Mouse (Mus musculus): ENCODE results near the gene Speer4f2. TPM values are rescaled to one million over a fixed set of nuclear protein-coding genes. Genes with fewer than 3 reads are reported as not detected.
"Not testable (repeated sequence)": the region's sequence is repeated elsewhere in the genome, so short reads cannot be mapped to it uniquely, and the experiment has no call there.

Speer4f2 gene
- not detected in 2 replicates for polyA plus RNA-seq (2016; fragmentation: Nextera tagmentation; extraction: Ambion mirVana)

GRCm38 (mm10) chr5:17372880-17373279 lies at the start of gene Speer4f2:
Gene Speer4f2, plus strand, starts transcription at chr5:17373180.
- H3K36me3 ChIP-seq (replicated peaks): not testable (repeated sequence)

GRCm38 (mm10) chr5:17328946-17329566 lies 43.9 kb upstream of the Speer4f2 start:
- Histone ChIP-seq H3K36me3 (replicated peaks) (no peaks in the 10 kb centered on the region), H3K4me1 (no peaks in the 10 kb centered on the region), H3K27ac (no peak overlapping the region), H3K4me3 (no peak overlapping the region), H3K9me3 (no peaks in the 10 kb centered on the region), H3K27me3 (ENCODE audit: poor library complexity, severe bottlenecking) (no peaks in the 10 kb centered on the region)
- WGBS: 78% methylated on average over 2 of the region's 2 CpGs
- DNase-seq (ENCODE audit: extremely low spot score, low spot score): no peak

More at GRCm38 (mm10) chr5:17372880-17373279, at the start of gene Speer4f2:
- H3K27ac ChIP-seq; H3K9me3 ChIP-seq; H3K4me3 ChIP-seq; H3K4me1 ChIP-seq; H3K27me3 ChIP-seq (ENCODE audit: poor library complexity, severe bottlenecking); DNase-seq (ENCODE audit: extremely low spot score, low spot score): not testable (repeated sequence)
- WGBS: 81% methylated on average over 1 of the region's 1 CpGs

- Histone ChIP-seq H3K27ac (no peak overlapping the region), H3K36me3 (replicated peaks) (no peaks in the 10 kb centered on the region), H3K27me3 (ENCODE audit: poor library complexity, severe bottlenecking) (no peaks in the 10 kb centered on the region), H3K9me3 (no peaks in the 10 kb centered on the region), H3K4me1 (no peaks in the 10 kb centered on the region), H3K4me3 (no peak overlapping the region)
- 87% methylated on average over 1 of the region's 1 CpGs for WGBS
- DNase-seq (ENCODE audit: extremely low spot score, low spot score): no peak
Observed at GRCm38 (mm10) chr5:17334836-17335235, 38.1 kb upstream of the Speer4f2 start.

- H3K27me3 ChIP-seq (ENCODE audit: poor library complexity, severe bottlenecking); H3K27ac ChIP-seq; H3K36me3 ChIP-seq (replicated peaks); H3K4me1 ChIP-seq; H3K9me3 ChIP-seq; DNase-seq (ENCODE audit: extremely low spot score, low spot score); H3K4me3 ChIP-seq: not testable (repeated sequence)
- 74% methylated on average over 2 of the region's 2 CpGs for WGBS
Observed at GRCm38 (mm10) chr5:17345741-17346140, 27.2 kb upstream of the Speer4f2 start.

GRCm38 (mm10) chr5:17359394-17359999 lies 13.5 kb upstream of the Speer4f2 start:
- Histone ChIP-seq H3K27me3 (ENCODE audit: poor library complexity, severe bottlenecking) (no peaks in the 10 kb centered on the region), H3K36me3 (replicated peaks) (no peaks in the 10 kb centered on the region), H3K27ac (no peak overlapping the region), H3K4me3 (no peak overlapping the region), H3K4me1 (no peaks in the 10 kb centered on the region), H3K9me3 (no peaks in the 10 kb centered on the region)
- DNase-seq (ENCODE audit: extremely low spot score, low spot score): no peak

GRCm38 (mm10) chr5:17389926-17390325 lies 16.9 kb downstream of the Speer4f2 start:
- Histone ChIP-seq H3K27me3 (ENCODE audit: poor library complexity, severe bottlenecking) (no peaks in the 10 kb centered on the region), H3K9me3 (no peaks in the 10 kb centered on the region), H3K36me3 (replicated peaks) (no peaks in the 10 kb centered on the region), H3K4me3 (no peak overlapping the region), H3K4me1 (no peaks in the 10 kb centered on the region), H3K27ac (no peak overlapping the region)
- WGBS: 80% methylated on average over 7 of the region's 7 CpGs
- no peak for DNase-seq (ENCODE audit: extremely low spot score, low spot score)

- no peak overlapping the region for H3K4me3 ChIP-seq
- DNase-seq (ENCODE audit: extremely low spot score, low spot score): no peak
- H3K27ac ChIP-seq: no peak overlapping the region
- no peaks in the 10 kb centered on the region for H3K9me3 ChIP-seq
- 89% methylated on average over 1 of the region's 1 CpGs for WGBS
- no peaks in the 10 kb centered on the region for H3K27me3 ChIP-seq (ENCODE audit: poor library complexity, severe bottlenecking)
- no peaks in the 10 kb centered on the region for H3K36me3 ChIP-seq (replicated peaks)
- H3K4me1 ChIP-seq: no peaks in the 10 kb centered on the region
Observed at GRCm38 (mm10) chr5:17391207-17391606, 18.2 kb downstream of the Speer4f2 start.

GRCm38 (mm10) chr5:17400571-17400970 lies 27.6 kb downstream of the Speer4f2 start:
- no peak for DNase-seq (ENCODE audit: extremely low spot score, low spot score)
- Histone ChIP-seq H3K4me1 (no peaks in the 10 kb centered on the region), H3K36me3 (replicated peaks) (no peaks in the 10 kb centered on the region), H3K27me3 (ENCODE audit: poor library complexity, severe bottlenecking) (no peaks in the 10 kb centered on the region), H3K9me3 (no peaks in the 10 kb centered on the region), H3K27ac (no peak overlapping the region), H3K4me3 (no peak overlapping the region)
- WGBS: 100% methylated on average over 1 of the region's 1 CpGs

GRCm38 (mm10) chr5:17401206-17402077 lies 28.5 kb downstream of the Speer4f2 start:
- 90% methylated on average over 14 of the region's 14 CpGs for WGBS
- H3K4me3 ChIP-seq: no peak overlapping the region
- no peak for DNase-seq (ENCODE audit: extremely low spot score, low spot score)

GRCm38 (mm10) chr5:17402330-17403125 lies 29.5 kb downstream of the Speer4f2 start:
- no peak for DNase-seq (ENCODE audit: extremely low spot score, low spot score)
- no peak overlapping the region for H3K4me3 ChIP-seq
- H3K27ac ChIP-seq: no peak overlapping the region
- no peaks in the 10 kb centered on the region for H3K4me1 ChIP-seq
- no peaks in the 10 kb centered on the region for H3K27me3 ChIP-seq (ENCODE audit: poor library complexity, severe bottlenecking)
- 90% methylated on average over 4 of the region's 4 CpGs for WGBS
- no peaks in the 10 kb centered on the region for H3K9me3 ChIP-seq
- H3K36me3 ChIP-seq (replicated peaks): no peaks in the 10 kb centered on the region

More at GRCm38 (mm10) chr5:17401206-17402077, 28.5 kb downstream of the Speer4f2 start:
- Histone ChIP-seq H3K9me3 (no peaks in the 10 kb centered on the region), H3K4me1 (no peaks in the 10 kb centered on the region), H3K27ac (no peak overlapping the region), H3K36me3 (replicated peaks) (no peaks in the 10 kb centered on the region), H3K27me3 (ENCODE audit: poor library complexity, severe bottlenecking) (no peaks in the 10 kb centered on the region)

- Histone ChIP-seq H3K4me3 (no peak overlapping the region), H3K4me1 (no peaks in the 10 kb centered on the region), H3K36me3 (replicated peaks) (no peaks in the 10 kb centered on the region), H3K27me3 (ENCODE audit: poor library complexity, severe bottlenecking) (no peaks in the 10 kb centered on the region), H3K9me3 (no peaks in the 10 kb centered on the region), H3K27ac (no peak overlapping the region)
- no peak for DNase-seq (ENCODE audit: extremely low spot score, low spot score)
Observed at GRCm38 (mm10) chr5:17403584-17403983, 30.6 kb downstream of the Speer4f2 start.

GRCm38 (mm10) chr5:17408924-17409660 lies 36.1 kb downstream of the Speer4f2 start:
- H3K9me3 ChIP-seq: peaks cover 7% of the 10 kb centered on the region
- no peak for DNase-seq (ENCODE audit: extremely low spot score, low spot score)
- H3K4me3 ChIP-seq: no peak overlapping the region
- no peak overlapping the region for H3K27ac ChIP-seq
- 83% methylated on average over 4 of the region's 4 CpGs for WGBS
- H3K27me3 ChIP-seq (ENCODE audit: poor library complexity, severe bottlenecking): no peaks in the 10 kb centered on the region
- H3K4me1 ChIP-seq: no peaks in the 10 kb centered on the region
- no peaks in the 10 kb centered on the region for H3K36me3 ChIP-seq (replicated peaks)

Measured in forebrain, embryonic 10.5 days (tissue).